8 mouse cellular contexts compared by ENCODE assay signal in genomic region chr11:100850778-100851528, GRCm38 (mm10). TPM values are rescaled to one million over a fixed set of nuclear protein-coding genes. Genes with fewer than 3 reads are reported as not detected.
A peak's percentile ranks its signal among the peaks of the same experiment; 100 is the strongest.
DNase-seq lines count a peak whose midpoint lies in the region; ATAC-seq lines count a peak whose summit lies in the region.

No protein-coding gene starts in this region.

- H3K9ac ChIP-seq in liver, embryonic 15.5 days, result peak overlapping the region; percentile 88
- peak overlapping the region; percentile 97 for H3K9ac ChIP-seq in neural tube, embryonic 14.5 days (replicated peaks; ENCODE audit: low read depth, low read length)

- H3K36me3 ChIP-seq in liver, embryonic 15.5 days (replicated peaks), result no peaks in the 10 kb centered on the region
- H3K36me3 ChIP-seq in neural tube, embryonic 14.5 days (ENCODE audit: control insufficient read depth, insufficient read depth, low read length), result no peaks in the 10 kb centered on the region

- peaks cover 47% of the 10 kb centered on the region for H3K27me3 ChIP-seq in liver, embryonic 15.5 days
- no peaks in the 10 kb centered on the region for H3K27me3 ChIP-seq in neural tube, embryonic 14.5 days (ENCODE audit: control insufficient read depth, insufficient read depth, low read length)

- H3K9me3 ChIP-seq in liver, embryonic 15.5 days (replicated peaks), result no peaks in the 10 kb centered on the region
- H3K9me3 ChIP-seq in neural tube, embryonic 14.5 days (ENCODE audit: control insufficient read depth, low read length), result no peaks in the 10 kb centered on the region

- H3K4me3 ChIP-seq in liver, embryonic 15.5 days (replicated peaks), result peak overlapping the region; percentile 87
- H3K4me3 ChIP-seq in neural tube, embryonic 14.5 days (ENCODE audit: low read depth, low read length), result peak overlapping the region; percentile 98

- H3K4me1 ChIP-seq in liver, embryonic 15.5 days (replicated peaks), result peaks cover 60% of the 10 kb centered on the region
- H3K4me1 ChIP-seq in neural tube, embryonic 14.5 days (ENCODE audit: control insufficient read depth, insufficient read depth, low read length), result peaks cover 12% of the 10 kb centered on the region; the same call in 1 of the 2 replicates

- peak; percentile 79 for DNase-seq in 3134 (ENCODE audit: extremely low read depth, insufficient read length, low spot score)
- DNase-seq in NIH3T3 (ENCODE audit: low read depth), result peak; percentile 76
- peak; percentile 73 for DNase-seq in embryo, embryonic 10 days (ENCODE audit: low spot score)
- peak; percentile 49 to 75 for DNase-seq in gastrocnemius, postnatal 4 days (ENCODE audit: low spot score in 2 of 2)
- peak; percentile 80 for DNase-seq in kidney, adult 11 months
- peak; percentile 67 for DNase-seq in thymus, postnatal 4 days

- WGBS in liver, embryonic 15.5 days (ENCODE audit: insufficient replicate concordance), result 5% methylated on average over 33 of the region's 33 CpGs
- WGBS in neural tube, embryonic 14.5 days, result under 1% methylated on average over 33 of the region's 33 CpGs

- peak overlapping the region; percentile 93 for H3K4me2 ChIP-seq in liver, embryonic 15.5 days
- peak overlapping the region; percentile 91 for H3K4me2 ChIP-seq in neural tube, embryonic 14.5 days (ENCODE audit: low read depth, low read length)

- peak overlapping the region; percentile 88 for H3K27ac ChIP-seq in liver, embryonic 15.5 days (replicated peaks)
- peak overlapping the region; percentile 85 for H3K27ac ChIP-seq in neural tube, embryonic 14.5 days (ENCODE audit: low read depth, low read length)

- ATAC-seq in liver, embryonic 15.5 days (ENCODE audit: insufficient read depth), result peak; percentile 45
- ATAC-seq in neural tube, embryonic 14.5 days (ENCODE audit: low read depth), result peak; percentile 58

RNA-seq across cellular contexts. Expression of gene Stat5b, which starts 0.4 kb away (rescaled TPM):
- total RNA-seq in gastrocnemius, postnatal 4 days (2021), result 10 to 100 TPM; 76.1 to 90.4 TPM
- polyA plus RNA-seq in liver, embryonic 15.5 days (2015; fragmentation: Nextera tagmentation; extraction: Ambion mirVana), result 20.6 and 22.5 TPM in 2 replicates
- 17.3 and 19.7 TPM in 2 replicates for polyA plus RNA-seq in neural tube, embryonic 14.5 days (2014; fragmentation: Nextera tagmentation; extraction: Ambion mirVana)

RNA-seq across cellular contexts. Expression of gene Stat5a, which starts 8.2 kb away (rescaled TPM):
- 10 to 100 TPM; 35.6 to 41.4 TPM for total RNA-seq in gastrocnemius, postnatal 4 days (2021)
- 8.2 and 8.7 TPM in 2 replicates for polyA plus RNA-seq in liver, embryonic 15.5 days (2015; fragmentation: Nextera tagmentation; extraction: Ambion mirVana)
- 1.3 and 1.8 TPM in 2 replicates for polyA plus RNA-seq in neural tube, embryonic 14.5 days (2014; fragmentation: Nextera tagmentation; extraction: Ambion mirVana)

Comparison
In these comparisons a context has a peak if more than half of its experiments do, and no peak if none do; other contexts are left out.
1. Peak in every context shown above with its lines: DNase-seq, ATAC-seq, H3K4me3 ChIP-seq and H3K27ac ChIP-seq.